Mouse (Mus musculus): Measurements from ENCODE around the gene Fam219a.

Fam219a gene

DNA sequence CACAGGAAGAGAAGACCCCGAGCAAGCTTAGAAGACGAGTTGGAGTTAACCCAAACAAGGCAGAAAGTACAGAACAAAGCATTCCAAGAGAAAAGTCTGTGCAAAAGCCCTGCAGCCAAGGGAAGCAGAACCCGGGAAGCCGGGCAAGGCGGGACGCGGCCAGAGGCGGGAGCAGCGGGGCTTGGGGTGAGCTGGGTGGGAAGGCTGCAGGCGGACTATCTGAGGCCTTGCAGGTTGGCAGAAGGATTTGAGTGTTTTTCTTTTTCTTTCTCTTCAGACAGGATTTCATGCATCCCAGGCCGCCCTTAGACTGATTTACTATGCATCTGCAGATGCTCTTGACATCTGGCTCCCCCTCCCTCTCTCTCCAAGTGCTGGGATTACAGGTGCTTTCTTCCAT is 16.2 kb downstream of the Fam219a start:
- DNase-seq (ENCODE audit: low spot score) = no peak

DNA sequence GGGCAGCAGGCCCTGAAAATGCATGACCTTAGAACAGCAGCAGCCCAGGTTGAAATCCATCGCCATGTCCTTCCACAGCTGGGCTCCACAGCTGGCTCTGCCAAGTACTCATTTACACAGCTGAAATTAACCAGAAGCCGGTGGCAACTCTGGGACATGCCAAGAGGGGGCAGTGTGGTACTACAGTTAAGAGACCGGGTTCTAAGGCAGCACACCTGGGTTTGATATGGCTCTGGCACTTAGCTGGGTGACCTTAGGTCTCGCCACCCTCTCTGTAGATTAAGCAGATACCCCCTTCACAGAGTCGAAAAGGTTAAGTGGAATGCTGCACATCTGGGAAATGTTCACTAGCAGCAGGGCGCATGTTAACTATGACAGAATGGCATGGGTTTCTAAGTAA is 16.8 kb downstream of the Fam219a start:
- DNase-seq (ENCODE audit: low spot score) = no peak

DNA sequence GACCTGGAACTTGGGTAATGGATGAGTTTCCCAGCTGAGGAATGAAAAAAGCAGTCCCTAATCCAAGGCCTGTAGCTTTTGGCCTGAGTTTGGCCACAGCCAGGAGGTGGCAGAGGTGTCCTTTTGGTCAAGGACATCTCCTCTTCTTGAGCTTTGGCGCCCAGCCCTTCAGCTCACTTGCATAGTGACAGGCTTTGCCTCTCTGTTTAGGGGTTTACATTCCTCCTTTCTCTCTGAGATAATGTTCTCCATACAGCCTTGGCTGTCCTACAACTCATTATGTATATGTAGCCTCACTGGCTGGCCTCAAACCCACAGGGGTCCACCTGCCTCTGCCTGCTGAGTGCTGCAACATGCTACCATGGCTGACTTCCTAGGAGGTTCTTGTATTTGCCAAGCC is 22.3 kb downstream of the Fam219a start:
- no peak for DNase-seq (ENCODE audit: low spot score)

DNA sequence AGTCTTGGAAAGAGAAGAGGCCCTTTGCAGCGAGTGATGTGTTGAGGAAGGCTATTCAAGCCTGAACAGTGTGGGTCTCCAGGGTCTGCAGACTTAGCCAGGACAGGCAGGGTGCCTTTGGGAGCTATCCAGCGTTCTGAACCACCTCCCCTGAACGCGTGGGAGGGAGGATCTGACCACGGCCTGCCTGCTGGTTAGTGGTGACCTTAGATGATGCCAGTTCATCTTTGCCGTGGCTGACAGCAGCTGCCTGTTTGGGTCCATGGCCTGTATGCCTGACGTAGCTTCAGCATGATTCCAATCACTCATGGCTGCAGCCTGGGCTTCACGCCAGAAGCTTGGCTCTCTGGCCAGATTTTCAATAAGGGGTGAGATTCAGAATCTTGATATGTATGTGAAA is 23.4 kb downstream of the Fam219a start:
- no peak for DNase-seq (ENCODE audit: low spot score)

DNA sequence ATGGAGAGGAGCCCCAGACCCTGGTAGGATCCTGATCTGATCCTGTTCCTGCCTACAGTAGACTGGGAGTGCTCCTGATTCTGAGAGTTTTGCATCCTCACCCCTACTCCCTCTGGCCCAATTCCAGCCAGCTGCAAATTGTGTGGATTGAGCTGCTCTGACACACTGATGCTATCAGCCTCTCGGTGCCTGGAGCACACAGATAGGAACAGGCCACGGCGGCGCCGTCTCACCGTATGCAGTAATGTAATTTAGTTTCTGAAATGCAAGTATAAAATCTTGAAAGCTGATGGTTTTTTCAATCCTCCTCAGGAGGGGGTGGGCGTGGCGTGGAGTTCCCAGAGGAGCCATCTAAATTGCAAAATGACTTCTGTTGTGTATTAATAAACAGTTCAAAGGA is 27.2 kb downstream of the Fam219a start:
- no peak for DNase-seq (ENCODE audit: low spot score)

DNA sequence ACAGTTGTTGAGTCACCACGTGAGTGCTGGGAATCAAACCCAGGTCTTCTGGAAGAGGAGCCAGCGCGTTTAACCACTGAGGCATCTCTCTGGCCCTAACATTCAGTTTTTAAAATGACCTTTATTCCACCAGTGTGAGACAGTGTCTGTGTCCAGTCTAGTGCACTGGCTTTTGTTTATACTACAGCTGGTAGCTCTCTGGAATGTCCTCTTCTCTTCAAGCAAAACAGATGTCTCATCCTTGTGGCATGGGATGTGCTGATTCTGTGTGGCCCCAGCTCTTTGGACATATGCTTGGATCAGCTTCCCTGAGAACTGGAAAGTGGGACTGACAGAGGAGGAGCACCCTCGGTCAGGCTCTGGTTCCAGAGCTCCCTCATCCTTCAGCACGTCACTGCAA is 34.5 kb downstream of the Fam219a start:
- DNase-seq (ENCODE audit: low spot score) = no peak

DNA sequence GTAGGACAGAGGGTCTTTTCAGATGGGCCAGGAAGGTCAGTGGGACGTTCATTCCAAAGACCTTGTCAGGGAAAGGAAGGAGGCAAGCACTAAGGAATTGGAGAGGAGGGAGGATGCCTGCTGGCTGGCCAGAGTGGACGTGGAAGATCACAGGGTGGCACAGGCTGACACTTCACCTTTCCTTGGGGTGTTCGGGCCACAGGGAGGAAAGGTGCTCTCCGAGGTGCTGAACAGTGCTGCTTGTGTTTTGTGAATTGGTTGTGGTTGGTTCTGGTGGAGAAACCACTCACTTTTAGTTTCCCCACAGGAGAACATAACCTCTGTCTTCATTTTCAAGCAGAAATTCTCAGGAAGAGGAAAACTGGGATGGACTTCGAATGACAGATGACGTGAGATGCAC is 36.9 kb downstream of the Fam219a start:
- DNase-seq (ENCODE audit: low spot score) = no peak

DNA sequence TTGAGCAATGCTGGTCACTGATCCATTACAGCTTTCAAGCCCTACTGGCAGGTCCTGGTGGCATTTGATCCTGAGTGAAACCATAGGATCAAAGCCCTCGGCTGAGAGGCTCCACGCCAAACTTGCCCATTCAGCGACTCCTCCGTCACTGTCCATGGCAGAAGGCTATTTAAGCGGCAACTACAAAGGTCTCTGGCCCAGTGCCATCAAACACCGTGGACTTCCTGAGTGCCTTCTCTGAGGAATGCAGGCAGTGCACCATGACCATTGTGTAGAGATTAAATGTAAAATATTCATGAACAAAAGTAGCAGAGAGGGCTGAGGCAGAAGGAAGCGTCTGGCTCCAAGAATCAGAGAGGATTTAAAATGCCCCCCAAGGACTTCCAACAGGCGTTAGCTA is 41.3 kb downstream of the Fam219a start:
- DNase-seq (ENCODE audit: low spot score) = no peak

DNA sequence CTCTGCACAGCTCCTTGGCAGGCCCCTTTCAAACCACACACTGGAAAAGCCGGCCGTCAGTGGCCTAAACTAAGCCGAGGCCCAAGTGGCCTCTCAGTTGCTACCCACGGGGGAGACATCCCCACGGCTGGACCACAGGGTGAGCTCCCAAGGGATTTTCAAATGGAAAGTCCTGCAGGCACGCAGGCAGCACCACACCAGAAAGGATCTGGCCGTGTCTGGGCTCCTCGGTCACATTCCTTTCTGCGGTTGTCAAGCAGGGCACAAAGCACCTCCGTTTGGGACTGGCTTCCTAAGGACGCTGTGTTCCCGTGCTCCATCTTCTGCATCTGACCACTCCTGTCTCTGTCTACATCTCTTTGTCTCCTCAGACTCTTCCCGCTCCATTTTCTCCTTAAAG is 42.3 kb downstream of the Fam219a start:
- no peak for DNase-seq (ENCODE audit: low spot score)

DNA sequence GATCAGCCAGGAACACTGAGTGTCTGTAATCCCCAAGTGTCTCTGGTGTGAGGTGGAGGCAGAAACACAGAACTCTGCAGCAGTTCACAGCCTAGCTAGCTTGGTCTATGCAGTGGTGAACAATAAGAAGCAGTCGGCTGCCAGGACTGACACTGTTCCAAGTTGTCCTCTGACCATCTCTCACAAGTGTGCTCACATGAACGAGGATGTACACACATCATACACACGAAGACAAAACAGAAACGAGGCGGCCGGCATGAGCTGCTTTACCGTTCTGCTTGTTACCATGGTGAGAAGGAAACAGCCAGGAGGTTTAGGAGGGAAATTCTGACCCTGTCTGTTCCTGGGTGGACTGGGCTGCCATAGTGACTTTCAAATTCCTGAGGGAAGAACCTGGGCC is 42.8 kb downstream of the Fam219a start:
- no peak for DNase-seq (ENCODE audit: low spot score)

DNA sequence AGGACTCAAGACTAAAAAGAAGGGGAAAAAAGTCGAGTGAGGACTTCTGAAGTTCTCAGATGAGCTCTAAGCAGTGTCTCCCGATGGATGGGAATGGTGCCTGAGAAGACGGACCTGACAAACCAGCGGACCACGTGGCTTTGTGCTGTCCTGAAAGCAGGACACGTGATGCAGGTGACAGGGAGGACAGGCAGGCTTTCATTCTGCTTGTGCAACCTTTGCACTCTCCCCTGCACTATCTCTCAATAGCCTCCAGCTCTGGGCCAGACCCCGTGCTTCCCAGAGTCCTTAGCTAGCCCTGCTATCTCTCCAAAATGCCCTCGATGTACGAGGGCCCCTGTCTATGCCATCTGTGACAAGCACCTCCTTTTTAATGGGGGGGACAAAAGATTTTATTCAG is 44.5 kb downstream of the Fam219a start:
- no peak for DNase-seq (ENCODE audit: low spot score)

DNA sequence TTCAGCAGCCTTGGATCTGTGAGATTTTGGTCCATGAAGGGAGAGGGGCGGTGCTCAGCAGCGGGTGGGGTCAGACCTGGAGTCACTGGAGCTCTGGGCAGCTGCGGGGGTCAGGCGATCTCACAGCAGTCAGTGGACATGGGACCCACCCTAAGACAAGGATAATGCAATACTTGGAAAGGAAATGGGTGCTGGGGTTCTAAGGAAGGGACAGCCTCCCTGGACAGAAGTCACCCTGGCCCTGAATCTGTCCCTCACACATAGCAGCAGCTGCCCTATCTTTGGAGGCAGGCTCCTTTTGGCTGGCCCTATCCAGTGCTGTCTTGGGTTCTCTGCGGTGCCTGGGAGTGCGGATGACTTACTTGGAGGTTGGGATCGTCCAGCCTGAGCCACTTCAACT is 45.5 kb downstream of the Fam219a start:
- DNase-seq (ENCODE audit: low spot score) = no peak

DNA sequence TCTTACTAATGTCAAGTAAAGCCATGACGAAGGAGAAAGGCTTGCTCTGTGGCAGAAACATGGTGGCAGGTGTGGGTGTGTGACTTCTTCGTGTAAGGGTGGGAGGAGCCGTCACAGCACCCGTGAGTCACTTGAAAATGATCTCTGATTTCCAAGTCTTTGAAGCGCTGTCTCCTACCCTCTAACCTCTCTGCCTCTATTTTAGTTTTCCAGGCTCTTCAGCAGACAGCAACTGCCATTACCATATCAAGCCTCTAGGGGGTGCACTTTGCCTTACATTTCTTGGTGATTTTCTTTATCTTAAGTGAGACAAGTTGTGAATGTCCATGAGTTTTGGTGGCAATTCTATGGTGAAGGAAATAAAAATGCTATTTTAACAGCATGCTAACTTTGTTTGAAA is 46.5 kb downstream of the Fam219a start:
- peak; percentile 62 for DNase-seq (ENCODE audit: low spot score)

DNA sequence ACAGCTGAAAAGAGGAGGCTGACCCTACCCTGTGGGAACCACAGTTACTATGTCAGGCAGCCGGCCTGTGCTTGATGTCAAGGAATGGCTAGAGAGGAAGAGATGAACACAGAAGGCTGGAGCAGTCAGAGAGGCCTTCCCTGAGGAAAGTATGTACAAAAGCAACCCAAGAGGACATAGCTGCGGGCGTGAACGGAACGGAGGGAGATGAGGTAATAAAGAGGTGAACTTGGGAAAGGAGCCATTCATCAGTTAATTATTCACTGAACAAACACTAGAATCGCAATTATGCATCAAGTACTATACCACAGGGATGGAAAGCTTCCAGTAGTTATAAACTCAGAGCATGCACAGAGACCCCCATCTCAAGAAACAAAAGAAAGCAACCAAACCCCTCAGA is 47.2 kb downstream of the Fam219a start:
- no peak for DNase-seq (ENCODE audit: low spot score)

DNA sequence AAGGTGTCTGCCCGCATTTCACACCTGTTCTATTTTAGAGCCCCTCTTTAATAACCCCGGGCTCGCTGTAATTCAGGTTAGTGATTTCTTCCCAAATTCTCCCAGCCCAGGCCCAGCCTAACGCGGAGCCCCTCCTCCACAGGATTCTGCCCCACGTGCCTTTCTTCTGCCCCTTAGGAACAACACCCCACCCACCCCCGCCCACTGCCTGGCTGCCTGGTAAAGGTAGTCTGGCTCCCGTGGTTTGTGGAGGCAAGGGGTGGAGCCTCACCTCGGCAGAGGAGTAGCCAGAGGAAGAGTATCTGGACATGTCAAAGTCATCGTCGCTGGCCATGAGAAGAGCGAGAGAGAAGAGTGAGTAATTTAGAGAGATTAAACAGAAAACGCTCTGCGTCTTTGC is 48.7 kb downstream of the Fam219a start:
- DNase-seq (ENCODE audit: low spot score) = no peak

DNA sequence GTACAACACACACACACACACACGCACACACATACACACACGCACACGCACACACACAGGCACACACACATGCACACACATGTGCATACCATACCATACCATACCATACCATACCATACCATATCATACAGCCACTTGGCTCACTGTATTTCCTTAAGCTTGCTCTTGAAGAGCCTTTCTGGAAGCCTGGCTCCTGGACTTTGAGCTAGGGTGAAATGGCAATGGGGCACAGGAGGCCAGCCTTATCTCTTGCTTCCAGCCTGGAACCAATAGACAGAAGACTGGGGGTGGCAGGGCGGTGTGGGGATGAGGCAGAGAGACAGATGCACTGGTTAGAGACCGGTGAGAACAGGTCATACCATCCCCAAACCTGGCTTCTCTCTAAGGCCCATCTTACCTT is 50.1 kb downstream of the Fam219a start:
- DNase-seq (ENCODE audit: low spot score) = no peak

DNA sequence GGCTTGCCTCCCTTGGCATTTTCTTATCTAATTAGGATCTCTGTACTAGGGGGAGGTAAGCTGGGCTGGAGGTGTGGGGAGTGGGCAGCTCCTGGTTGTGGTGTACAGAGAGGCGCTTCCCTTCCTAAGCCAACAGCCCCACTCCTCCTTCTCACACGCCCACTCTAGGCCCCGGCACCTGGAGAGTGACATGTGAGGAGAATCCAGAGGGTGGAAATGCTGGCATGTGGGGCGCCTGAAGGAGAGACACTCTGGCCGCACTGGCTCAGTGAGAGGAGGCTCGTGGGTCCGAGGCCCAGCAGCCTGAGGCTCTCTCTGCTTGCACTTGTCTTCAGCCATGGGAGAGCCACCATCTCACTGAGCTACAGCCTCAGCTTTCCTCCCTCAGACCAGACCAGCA is 51.0 kb downstream of the Fam219a start:
- DNase-seq (ENCODE audit: low spot score) = no peak

DNA sequence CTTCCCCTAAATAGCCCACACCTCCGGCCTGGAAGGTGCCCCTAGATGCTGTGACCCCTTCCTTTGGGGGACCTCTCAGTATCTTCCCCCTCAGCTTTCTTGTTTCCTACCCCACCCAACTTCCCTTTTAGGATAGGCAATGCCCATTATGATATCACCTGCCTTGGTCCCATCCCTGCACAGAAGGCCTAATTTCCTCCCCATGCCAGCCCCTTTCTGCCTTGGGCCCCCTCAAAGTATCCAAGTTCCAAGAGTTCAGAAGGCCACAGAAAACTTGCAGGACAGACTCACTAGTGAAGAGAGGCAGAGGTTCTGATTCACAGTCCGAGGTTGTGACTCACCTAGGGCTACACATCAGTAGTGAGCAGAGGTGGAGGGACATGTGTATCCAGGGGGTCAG is 52.1 kb downstream of the Fam219a start, which contains the start of gene 1110017D15Rik:
Gene 1110017D15Rik (minus strand): TSS at position 101 of the 400 bp plus-strand sequence.
- DNase-seq (ENCODE audit: low spot score) = no peak

DNA sequence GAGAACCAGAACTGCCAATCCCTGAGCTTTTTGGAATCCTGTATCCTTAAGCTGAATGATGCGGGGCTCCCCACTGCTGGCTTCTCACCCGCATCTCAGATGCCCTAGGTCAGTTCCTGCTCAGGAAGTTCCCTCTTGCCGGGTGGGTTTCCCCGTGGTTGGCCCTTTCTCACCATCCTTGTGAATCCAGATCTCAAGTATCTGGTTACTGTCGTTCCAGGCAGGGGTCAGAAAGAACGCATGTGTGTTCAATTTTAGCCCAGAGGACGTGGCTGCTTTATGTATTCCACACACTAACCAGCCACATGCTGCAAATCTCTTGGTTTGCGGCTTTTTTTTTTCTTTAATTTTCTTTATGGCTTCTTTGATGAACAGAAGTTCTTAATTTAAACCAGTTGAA is 55.6 kb downstream of the Fam219a start:
- DNase-seq (ENCODE audit: low spot score) = no peak

DNA sequence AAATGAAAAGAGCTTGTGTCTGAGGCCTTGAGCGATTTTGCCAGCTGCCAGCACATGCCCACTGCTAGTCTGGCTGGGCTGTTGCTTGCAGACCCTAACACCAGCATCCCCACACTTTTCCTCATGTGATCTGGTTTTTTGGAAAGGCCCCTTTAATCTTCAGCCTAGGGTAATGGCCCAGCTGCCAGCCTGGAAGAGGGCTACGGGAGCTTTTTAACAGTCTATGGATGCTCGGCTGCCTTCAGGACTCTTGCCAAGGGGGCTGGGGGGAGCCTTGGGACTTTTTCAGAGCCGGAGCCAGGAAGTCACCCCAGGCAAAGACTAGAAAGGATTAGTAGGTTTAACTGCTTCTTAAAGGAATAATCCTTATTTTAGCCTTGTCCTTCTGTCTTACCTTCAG is 56.0 kb downstream of the Fam219a start:
- DNase-seq (ENCODE audit: low spot score) = no peak

DNA sequence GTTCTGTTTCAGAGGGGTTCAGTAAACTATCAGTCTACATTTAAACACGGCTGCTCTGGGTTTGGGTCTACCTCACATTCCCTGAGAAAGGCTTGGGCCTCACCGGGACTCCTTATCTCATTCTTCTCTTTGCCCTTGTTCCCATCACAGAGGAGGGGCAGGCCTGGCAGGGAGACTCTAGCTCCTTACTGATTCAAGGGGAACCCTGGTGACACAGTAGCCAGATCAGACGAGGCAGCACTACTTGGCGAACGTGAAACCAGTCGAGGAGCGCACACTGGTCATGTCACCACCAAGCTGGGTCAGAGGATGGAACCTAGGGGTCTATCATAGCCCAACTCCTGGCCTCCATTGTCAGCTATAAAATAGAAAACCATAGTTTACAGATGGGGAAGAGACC is 61.3 kb downstream of the Fam219a start:
- DNase-seq (ENCODE audit: low spot score) = no peak

DNA sequence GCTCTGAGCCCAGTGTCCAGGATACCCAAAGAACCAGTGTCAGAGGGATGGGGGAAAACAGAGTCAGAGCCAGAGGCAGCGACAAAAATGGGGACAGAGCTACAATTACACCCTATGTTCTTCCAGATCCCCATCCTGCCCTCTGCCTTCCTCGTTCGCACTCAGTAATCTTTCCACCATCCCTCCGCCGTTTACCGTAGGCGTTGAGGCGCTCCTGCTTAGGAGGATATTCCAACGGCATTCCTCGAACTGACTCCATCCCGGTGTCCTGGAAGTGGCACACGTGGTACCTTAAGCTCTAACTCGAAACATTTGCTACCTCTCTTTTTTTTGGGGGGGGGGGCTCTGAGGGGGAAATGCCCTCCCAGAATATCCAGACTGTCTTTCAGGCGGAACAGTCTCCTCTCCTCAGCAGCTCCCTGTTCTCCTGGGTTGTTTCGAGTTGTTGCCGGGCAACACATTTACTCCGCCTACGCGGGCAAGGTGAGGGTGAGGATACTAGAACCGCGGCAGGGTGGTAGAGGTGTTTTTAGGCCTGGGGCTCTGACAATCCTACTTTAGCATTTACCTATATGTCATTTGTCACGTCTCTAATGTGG is 61.9 kb downstream of the Fam219a start:
- DNase-seq (ENCODE audit: low spot score) = no peak

DNA sequence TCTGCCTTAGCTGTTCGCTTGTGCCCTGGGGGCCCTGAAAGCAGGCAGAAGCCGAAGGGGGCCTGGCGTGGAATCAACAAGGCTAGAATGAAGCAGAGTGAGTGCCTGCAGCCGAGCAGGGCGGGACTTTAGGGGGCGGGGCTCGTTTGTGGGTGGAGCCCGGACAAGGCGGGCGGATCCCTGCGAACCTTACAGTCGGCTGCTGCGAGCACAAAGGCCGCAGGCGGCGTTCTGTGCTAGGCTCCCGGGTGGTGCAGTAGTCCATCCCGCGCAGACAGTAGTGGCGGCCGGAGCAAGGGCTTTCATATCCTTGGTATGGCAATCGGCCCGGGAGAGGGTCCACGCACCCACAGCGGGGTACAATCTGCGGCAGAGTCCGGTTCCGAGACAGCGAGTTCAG is 62.4 kb downstream of the Fam219a start:
- no peak for DNase-seq (ENCODE audit: low spot score)

DNA sequence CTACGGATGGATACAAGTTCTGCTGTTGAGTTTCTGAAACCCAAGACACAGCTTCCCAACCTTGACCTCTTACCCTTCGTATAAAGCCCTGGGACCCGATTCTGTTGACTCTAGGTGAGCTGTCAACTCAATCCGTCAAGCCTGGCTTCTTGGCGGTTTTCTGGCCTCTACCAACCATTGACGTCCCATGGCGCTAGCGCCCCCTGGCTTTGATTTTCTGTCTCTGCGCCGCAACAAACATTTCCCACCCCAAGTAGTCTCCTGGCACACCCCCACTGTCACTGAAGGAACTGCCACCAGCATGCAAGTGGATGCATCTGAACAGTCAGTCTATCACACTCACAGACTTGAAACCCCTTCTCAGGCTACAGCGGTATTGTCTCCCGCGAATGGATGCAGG is 63.2 kb downstream of the Fam219a start:
- no peak for DNase-seq (ENCODE audit: low spot score)

DNA sequence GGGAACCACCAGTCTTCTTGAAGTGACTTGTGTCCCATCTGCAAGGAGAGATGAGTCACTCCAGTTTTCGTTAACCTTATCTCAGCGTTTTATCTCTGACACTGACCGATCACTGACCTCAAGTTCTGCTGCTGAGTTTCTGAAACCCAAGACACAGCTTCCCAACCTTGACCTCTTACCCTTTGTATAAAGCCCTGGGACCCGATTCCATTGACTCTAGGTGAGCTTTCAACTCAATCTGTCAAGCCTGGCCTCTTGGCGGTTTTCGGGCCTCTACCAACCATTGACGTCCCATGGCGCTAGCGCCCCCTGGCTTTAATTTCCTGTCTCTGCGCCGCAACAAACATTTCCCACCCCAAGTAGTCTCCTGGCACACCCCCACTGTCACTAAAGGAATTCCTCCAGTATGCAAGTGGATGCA is 64.2 kb downstream of the Fam219a start:
- DNase-seq (ENCODE audit: low spot score) = no peak
